Mouse (Mus musculus): ENCODE results near the gene 9530077C05Rik.

The 9530077C05Rik gene

GRCm38 (mm10) chr9:22457142-22457835, 46.0 kb downstream of the 9530077C05Rik start:
- DNase-seq (ENCODE audit: low spot score in 2 of 2): peak in 1 of 2 experiments; percentile 47

DNA sequence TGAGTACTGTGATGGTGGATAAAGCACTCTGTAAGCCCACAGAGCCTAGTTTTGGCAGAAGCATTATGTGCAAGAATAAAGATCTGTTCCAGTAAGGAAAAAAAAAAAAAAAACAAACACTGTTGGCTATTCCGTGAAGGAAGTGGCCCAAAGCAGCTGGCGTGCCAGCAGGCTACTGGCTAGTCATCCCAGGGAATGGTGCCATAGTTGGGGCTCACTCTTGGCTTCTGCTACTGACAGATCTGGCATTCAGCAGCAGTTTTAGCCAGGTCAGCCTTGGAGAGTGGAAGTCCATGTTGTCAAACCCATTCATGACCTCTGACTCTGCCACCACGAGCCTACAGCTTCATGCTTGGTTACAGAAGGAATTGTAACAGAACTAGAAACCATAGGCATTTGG, 50.6 kb downstream of the 9530077C05Rik start:
- DNase-seq (ENCODE audit: low spot score in 2 of 2): no peak

GRCm38 (mm10) chr9:22466212-22466611, 54.9 kb downstream of the 9530077C05Rik start:
- no peak for DNase-seq (ENCODE audit: low spot score in 2 of 2)

DNA sequence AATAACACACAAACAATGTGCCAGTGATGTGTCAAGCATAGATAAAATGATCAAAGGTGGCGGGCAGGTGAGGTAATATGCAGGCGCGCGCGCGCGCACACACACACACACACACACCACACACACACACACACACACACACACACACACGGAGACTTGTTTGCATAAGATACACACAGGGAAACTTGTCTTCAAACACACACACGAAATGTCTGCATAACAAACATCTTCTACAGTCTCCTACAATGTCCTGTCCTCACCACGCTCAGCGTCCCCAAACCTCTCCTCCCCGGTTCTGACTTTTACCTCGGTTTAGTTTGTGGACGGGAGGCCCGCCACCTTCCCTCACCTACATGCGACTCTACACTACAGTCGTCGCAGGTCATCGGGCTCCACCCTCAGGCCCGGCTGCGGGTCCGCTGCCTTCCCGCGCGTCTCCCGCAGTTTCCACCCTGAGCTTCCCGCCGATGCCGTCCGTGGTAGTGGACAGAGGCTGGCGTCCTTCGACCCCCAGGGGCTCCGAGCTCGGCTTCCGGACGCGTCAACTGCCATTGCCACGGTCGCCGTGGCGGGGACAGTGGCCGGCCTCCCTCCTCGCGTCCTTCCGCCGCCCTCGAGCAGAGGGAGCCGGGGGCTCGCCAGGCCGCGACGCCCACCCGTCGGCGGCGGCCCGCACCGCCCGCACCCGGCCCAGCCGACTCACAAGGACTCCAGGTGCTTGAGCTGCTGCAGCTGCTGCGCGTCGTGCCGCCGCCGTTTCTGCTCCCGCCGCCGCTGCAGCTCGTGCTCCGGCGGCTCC, 56.3 kb downstream of the 9530077C05Rik start:
- peak; percentile 47 to 86 for DNase-seq (ENCODE audit: low spot score in 2 of 2)

GRCm38 (mm10) chr9:22468170-22468898, 57.0 kb downstream of the 9530077C05Rik start:
- DNase-seq (ENCODE audit: low spot score in 2 of 2): peak in 1 of 2 experiments; percentile 68

DNA sequence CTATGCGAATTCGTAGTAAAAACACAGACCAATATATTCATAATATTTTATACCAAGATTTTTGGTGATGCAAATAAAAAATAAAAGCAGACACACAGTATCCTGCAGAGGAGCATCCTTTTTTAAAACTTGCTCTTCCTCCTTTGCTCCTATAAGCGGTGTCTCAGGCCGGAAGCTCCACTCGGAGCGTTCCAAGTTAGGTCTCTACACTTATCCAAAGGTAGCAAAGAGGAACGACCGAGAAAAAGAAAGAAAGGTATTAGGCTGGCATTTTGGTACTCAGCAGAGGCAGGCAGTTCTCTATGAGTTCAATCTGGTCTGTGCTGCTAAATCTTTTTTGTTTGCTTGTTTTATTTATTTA, 57.6 kb downstream of the 9530077C05Rik start:
- DNase-seq (ENCODE audit: low spot score in 2 of 2): no peak

DNA sequence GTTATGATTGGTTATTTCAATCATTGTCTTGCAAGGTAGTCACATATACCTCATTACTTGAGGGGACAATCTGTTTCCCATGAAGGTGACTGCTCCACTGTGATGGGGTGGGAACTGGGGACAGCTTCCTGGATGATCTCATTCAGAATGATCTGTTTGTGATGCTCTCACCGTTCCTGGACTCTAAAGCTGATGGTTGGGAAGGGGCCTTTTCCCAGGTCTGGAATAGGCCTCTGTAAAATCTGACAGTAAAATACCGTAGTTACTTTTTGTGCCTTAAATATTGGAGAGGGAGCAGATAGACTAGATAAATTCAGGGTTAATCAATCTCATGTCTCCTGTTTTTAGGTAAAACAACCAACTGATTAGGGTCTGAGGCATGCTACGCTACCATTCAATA, 58.3 kb downstream of the 9530077C05Rik start, which contains the start of gene Rp9:
Gene Rp9 (minus strand): TSS at position 101 of the 400 bp plus-strand sequence.
- no peak for DNase-seq (ENCODE audit: low spot score in 2 of 2)

GRCm38 (mm10) chr9:22475424-22475868, 64.1 kb downstream of the 9530077C05Rik start, which contains the start of gene Bbs9:
TSS of gene Bbs9 (plus strand) at chr9:22475715.
- peak; percentile 89 to 93 for DNase-seq (ENCODE audit: low spot score in 2 of 2)

- DNase-seq (ENCODE audit: low spot score in 2 of 2): no peak
These were observed 65.0 kb downstream of the 9530077C05Rik start for GRCm38 (mm10) chr9:22476265-22476664.

- no peak for DNase-seq (ENCODE audit: low spot score in 2 of 2)
These were observed 67.6 kb downstream of the 9530077C05Rik start for GRCm38 (mm10) chr9:22478946-22479345.

GRCm38 (mm10) chr9:22483866-22484561, 72.7 kb downstream of the 9530077C05Rik start:
- no peak for DNase-seq (ENCODE audit: low spot score in 2 of 2)

DNA sequence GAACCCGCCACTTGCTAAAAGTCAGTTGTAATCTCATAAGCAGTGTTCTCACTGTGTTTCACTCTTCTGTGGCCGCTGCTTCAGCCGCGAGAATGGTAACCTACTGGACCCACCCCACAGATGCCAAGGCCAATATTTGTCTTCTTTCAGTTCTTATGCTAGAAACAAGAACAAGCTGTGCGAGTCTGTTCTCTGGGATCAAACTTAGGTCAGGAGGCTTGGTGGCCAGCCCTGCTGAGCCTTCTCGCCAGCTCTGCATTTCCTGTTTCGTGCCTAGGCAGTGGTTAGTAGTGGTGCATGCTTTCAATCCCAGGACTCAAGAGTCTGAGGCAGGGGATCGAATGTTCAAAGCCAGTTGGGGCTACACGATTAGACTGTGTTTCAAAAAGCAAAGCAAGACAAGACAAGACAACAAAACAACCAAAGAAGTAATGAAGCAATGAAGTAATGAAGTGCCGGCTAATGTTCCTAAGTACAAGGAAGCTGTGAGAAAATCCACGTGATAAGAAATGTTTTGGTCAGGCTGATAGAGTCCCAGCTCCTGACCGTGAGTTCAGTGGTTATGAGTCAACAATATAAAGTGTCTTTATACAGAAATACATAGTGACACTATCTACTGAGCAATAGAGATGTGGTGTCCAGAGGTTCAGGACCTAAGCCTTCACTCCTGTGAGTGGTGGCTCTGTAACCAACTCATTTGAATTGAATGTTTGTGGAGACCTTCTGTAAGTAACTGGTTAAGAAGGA, 73.4 kb downstream of the 9530077C05Rik start:
- DNase-seq (ENCODE audit: low spot score in 2 of 2): no peak

DNA sequence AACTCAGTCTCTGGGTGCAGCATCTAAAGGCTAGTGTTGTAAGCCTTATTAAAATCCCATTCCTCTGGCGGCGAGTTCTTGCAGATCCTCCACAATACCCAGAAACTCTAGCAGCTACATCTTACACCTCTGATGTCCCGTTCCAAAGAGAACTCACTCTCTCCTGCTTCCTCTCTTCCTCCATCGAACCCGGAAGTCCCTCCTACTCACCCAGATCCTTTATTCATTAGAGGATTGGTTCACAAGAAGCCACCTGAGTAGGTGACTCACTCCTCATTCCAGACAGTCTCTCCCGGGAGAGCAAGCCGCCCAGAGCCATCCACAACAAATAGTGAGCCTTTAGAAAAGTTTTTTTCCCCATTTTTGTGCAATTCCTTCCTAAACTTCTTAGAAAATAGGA, 74.9 kb downstream of the 9530077C05Rik start:
- DNase-seq (ENCODE audit: low spot score in 2 of 2): no peak

- no peak for DNase-seq (ENCODE audit: low spot score in 2 of 2)
These were observed 77.7 kb downstream of the 9530077C05Rik start for GRCm38 (mm10) chr9:22488963-22489362.

Measured in spleen, postnatal 4 days (tissue).